Comparison of ENCODE assay signal across 13 mouse cellular contexts in genomic region chr9:8351071-8351470, GRCm38 (mm10).
"Had no signal": no experiment of that assay in that cellular context is flagged by ENCODE, and none has a peak within 500 bp of the region (broad histone marks: within the 10 kb centered on the region; RNA-seq: fewer than 3 reads in every experiment).

No protein-coding gene starts in this region.

- H3K27ac ChIP-seq: limb, embryonic 15.5 days; liver, embryonic 14.5 days; midbrain, embryonic 10.5 days; neural tube, embryonic 13.5 days; stomach, embryonic 15.5 days had no signal

- H3K4me3 ChIP-seq: limb, embryonic 15.5 days; midbrain, embryonic 10.5 days; neural tube, embryonic 13.5 days; stomach, embryonic 15.5 days had no signal

- H3K27me3 ChIP-seq: limb, embryonic 15.5 days; neural tube, embryonic 13.5 days; stomach, embryonic 15.5 days had no signal

- H3K4me1 ChIP-seq: limb, embryonic 15.5 days; midbrain, embryonic 10.5 days; neural tube, embryonic 13.5 days; stomach, embryonic 15.5 days had no signal

- DNase-seq: layer of hippocampus, adult 9-11 months; layer of hippocampus, postnatal 36 days; lung, adult 18-20 months; lung, postnatal 36 days; midbrain, embryonic 14.5 days; right cerebral cortex, postnatal 14 days; thymus, adult 2 months; thymus, postnatal 25 days had no signal

- H3K36me3 ChIP-seq: limb, embryonic 15.5 days; midbrain, embryonic 10.5 days; neural tube, embryonic 13.5 days; stomach, embryonic 15.5 days had no signal

- H3K9ac ChIP-seq: limb, embryonic 15.5 days; liver, embryonic 14.5 days; neural tube, embryonic 13.5 days; stomach, embryonic 15.5 days had no signal
